Mouse (Mus musculus) cerebellum, postnatal 4 days (tissue): ENCODE data around the gene Ovol3.

Experiments
- DNase-seq, 2 experiments: peaks; one replicate each; pipeline ENCODE4 v3.0.0; 2022; ENCODE audit warnings: low spot score in 2 of 2, mixed read lengths in 1 of 2

Ovol3 gene

DNA sequence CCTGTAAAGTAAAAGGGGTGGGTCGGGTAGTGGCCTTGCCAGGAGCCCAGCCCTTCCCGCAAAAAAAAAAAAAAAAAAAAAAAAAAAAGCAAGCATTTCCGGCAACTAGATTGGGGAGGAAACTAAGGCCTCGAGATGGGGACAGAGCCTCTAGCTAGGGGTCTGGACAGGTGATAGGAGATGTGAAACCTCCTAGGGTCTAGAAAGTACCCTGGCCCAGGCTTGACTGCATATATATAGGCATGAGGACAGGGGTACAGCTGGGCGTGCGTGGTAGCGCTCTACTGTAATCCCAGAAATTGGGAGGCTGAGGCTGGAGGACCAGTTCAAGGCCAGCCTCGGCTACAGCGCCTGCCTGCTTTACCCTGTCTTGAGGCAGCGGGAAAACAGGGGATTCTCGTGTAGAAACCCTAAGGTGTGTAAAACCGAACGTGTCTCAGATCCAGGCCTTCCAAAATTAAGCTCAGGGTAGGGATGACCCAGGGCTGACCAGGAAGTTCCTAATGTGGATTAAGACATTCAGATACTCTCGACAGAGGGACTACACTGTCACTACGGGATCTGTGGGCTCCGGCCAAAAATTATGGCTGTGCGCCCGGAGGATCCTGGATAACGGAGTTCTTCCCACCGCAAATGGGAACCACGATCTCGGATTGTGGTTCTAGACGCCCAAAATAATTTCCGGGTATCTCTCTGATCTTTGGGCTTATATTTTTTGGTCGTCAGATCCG, 41.3 kb downstream of the Ovol3 start:
- peak in 1 of 2 experiments; percentile 50 for DNase-seq

DNA sequence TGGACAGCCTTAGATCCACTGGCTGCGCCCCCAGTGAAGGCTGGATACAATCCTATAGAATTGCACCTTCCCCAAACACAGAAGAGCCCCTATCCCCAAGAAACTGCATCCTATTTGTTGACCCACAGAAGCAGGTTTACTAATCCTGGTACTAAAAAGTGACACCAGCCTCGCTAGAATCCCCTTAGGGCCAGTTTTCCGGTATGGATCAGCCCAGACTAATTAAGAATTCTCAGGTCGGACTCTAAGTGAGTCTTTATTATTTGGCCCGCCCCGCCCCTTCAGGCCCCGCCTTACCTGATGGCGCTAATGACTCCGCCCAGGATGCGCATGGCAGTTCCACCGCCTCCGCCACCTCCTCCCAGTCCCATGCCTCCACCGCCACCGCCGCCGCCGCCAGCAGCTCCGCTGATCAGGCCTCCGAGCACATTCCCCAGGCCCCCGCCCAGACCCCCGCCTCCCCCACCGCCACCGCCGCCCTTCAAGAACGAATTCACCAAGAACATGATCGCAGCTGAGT, 41.9 kb downstream of the Ovol3 start:
- DNase-seq = peak; percentile 39 to 60

DNA sequence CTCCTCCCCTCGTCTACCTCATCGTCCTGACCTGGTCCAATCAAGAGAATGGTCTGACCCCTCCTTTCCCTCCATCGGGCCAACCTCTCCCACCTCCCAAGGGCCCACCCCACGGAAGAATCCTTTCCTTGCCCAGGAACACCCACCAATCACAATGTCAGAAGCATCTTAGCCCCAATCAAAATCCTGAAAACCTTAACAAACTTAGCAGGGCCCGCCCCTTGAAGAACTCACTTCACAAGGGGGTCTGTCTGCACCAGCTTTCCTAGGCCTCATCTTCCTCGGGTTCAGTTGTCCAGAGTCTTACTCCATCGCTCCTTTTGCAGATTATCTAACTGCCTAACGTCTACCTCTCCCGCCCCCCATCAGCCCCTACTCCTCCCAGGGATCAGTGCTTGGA, 42.5 kb downstream of the Ovol3 start:
- DNase-seq = no peak

DNA sequence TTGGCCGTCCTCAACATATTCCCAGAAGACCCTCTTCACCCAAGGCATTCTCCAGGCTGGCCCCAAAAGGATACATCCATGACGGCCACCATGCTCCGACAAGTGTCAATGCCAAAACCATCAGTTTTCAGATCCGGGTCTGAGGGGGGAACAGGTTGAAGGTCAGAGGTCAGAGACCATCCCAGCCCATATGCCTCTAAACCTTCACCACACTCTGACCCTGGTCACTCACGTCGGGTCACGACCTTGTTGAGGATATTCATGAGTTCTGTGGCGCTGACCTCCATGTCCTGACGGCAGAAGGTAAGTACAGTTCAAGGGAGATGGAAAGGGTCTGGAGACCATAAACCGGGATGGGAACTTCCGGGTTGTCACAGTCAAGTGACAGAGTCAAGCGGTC, 43.4 kb downstream of the Ovol3 start:
- DNase-seq = no peak

DNA sequence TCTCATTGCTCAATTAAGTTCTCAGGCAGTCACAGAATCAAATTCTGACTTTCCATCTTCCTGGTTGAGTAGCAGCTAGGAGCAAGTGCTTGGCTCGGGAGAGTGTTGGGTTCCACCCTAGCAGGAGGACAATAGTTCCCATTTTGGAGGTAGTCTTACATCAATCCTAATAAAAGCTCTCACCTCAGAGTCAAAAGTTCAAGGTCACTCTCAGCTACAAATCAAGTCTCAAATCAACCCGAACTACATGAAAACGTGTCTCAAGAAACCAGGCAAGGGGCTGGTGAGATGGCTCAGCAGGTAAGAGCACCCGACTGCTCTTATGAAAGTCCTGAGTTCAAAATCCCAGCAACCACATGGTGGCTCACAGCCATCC, 46.4 kb downstream of the Ovol3 start:
- no peak for DNase-seq

DNA sequence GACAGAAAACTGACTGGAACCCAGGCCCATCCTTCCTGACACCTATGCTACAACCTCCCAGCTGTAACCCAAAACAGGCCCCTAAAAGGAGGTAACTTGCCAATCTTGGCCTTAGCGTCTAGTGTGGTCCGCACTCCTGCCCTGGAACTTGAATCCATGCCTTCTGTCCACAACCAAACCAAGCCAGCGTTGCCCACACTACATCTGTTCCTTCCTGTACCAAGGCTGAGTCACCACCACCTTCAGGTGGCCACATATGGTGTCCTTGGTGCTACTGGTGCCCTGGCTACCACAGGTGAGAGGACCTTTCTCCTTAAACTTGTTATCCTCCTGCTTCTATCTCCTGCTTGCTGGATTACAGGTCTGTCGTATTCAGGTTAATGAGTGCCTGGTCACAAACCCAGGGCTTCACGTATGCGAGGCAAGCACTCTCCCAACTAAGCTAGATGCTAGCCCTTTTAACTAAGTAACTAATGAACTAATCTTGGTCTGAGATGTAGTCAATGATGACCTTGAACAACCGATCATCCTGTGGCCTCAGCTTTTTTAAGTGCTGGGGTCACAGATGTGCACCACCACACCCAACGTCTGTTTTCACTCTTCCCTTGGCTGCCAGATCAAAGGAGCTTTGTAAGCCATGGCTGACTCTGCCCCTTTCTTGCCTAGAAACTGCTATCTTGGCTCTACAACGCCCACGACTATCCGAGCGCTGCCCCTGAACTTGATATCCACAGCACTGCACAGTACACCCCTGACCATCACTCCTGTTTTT, 47.0 kb downstream of the Ovol3 start:
- DNase-seq = no peak

DNA sequence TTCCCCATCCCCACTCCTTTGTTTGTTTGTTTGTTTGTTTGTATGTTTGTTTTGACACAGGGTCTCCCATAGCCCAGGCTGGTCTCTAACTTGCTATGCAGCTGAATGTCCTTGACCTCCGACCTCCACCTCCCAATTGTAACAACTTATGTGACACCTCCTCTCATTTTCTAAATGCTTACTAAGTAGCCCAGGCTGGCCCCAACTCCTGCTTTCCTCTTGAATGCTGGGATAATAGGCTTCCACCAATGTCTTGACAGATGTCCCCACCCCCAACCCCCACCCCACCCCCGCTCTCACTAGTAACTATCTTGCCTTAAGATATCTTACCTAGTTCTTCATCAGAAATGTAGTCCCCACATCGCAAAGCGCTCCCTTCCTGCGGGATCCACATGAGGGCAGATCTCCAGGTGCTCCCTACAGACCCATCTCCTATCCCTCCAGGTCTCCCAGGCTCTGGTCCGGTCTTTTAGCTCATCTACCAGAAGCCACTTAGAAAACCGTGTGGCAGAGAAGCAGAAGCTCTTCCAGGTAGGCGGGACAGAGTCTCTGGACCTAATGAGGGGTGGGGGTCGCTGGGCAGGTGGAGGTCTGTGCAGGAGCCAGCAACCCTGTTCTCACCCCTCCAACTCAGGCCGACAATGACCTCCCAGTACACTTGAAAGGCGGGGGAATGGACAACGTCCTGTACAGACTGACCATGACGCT, 50.7 kb downstream of the Ovol3 start:
- DNase-seq = no peak

DNA sequence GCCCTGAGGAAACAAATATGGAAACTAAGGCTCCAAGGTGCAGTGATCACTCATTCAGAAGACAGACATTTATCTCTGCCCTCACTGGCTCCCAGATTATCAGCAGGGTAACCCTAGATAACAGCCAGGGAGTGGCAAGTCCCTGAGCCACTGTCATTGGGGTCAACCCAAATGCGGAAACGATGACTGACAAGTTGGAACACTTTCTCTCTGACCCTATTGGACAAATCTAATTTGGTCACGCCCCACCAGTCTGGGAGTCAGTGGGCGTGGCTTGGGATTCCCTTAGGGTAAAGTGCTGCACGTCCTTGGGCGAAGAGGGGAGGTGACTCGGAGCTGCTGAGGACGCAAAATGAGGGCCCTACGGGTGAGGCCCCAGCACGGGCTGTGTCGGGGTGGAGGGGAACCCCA, 51.6 kb downstream of the Ovol3 start, which contains the start of gene Cox7a1:
Cox7a1 (plus strand) TSS at position 266 of the 411 bp plus-strand sequence.
- peak in 1 of 2 experiments; percentile 51 for DNase-seq
